Mouse (Mus musculus) cortical plate, adult 2 months (tissue): ENCODE measurements around the gene Gap43. TPM values are rescaled to one million over a fixed set of nuclear protein-coding genes. Genes with fewer than 3 reads are reported as not detected.
"Not testable (repeated sequence)": the region's sequence is repeated elsewhere in the genome, so short reads cannot be mapped to it uniquely, and the experiment has no call there.

ENCODE experiments used
- H3K27ac ChIP-seq: fragments of 200-500 bp; 2 replicates; pipeline ENCODE4 v1.5.1; 2012; ENCODE audit warnings: low read length, control low read depth, inconsistent platforms; ENCODE audit not compliant: insufficient read depth
- H3K4me1 ChIP-seq: fragments of 200-500 bp; 2 replicates; pipeline ENCODE4 v1.6.1; 2011; ENCODE audit warnings: low read length; ENCODE audit not compliant: control insufficient read depth, insufficient read depth
- H3K4me3 ChIP-seq: fragments of 200-500 bp; 2 replicates; pipeline ENCODE4 v1.5.1; 2011; ENCODE audit warnings: mild to moderate bottlenecking, low read length, control low read depth; ENCODE audit not compliant: insufficient read depth
- CTCF ChIP-seq: fragments of 200-500 bp; IDR thresholded peaks from 2 replicates; pipeline ENCODE4 v1.5.1; 2011; ENCODE audit warnings: mild to moderate bottlenecking, control low read depth, low read length; ENCODE audit not compliant: insufficient read depth; ENCODE audit errors: extremely low read depth
- POLR2A ChIP-seq: fragments of 200-500 bp; IDR thresholded peaks from 2 replicates; pipeline ENCODE4 v1.6.1; 2011; ENCODE audit warnings: mild to moderate bottlenecking, low read length, control low read depth; ENCODE audit not compliant: insufficient read depth; ENCODE audit errors: extremely low read depth
- polyA plus RNA-seq: library from polyadenylated mRNA; depleted of rRNA; stranded (reverse); fragments of >200 nt; gene quantifications from 2 replicates; pipeline ENCODE4 v1.2.3, GENCODE M21; 2012

Gene Gap43
- polyA plus RNA-seq, 1 experiment = 317 TPM

GRCm38 (mm10) chr16:42271213-42271612 lies 69.2 kb downstream of the Gap43 start:
- no peak overlapping the region for H3K4me3 ChIP-seq
- no peak overlapping the region for H3K27ac ChIP-seq
- TF ChIP-seq POLR2A = no peak
- TF ChIP-seq CTCF = no peak
- no peaks in the 10 kb centered on the region; the same call in 1 of the 2 replicates for H3K4me1 ChIP-seq

GRCm38 (mm10) chr16:42269587-42269967 lies 70.9 kb downstream of the Gap43 start:
- no peak overlapping the region for H3K4me3 ChIP-seq
- TF ChIP-seq CTCF (no peak), POLR2A (no peak)
- no peak overlapping the region for H3K27ac ChIP-seq
- no peaks in the 10 kb centered on the region; the same call in 1 of the 2 replicates for H3K4me1 ChIP-seq

DNA sequence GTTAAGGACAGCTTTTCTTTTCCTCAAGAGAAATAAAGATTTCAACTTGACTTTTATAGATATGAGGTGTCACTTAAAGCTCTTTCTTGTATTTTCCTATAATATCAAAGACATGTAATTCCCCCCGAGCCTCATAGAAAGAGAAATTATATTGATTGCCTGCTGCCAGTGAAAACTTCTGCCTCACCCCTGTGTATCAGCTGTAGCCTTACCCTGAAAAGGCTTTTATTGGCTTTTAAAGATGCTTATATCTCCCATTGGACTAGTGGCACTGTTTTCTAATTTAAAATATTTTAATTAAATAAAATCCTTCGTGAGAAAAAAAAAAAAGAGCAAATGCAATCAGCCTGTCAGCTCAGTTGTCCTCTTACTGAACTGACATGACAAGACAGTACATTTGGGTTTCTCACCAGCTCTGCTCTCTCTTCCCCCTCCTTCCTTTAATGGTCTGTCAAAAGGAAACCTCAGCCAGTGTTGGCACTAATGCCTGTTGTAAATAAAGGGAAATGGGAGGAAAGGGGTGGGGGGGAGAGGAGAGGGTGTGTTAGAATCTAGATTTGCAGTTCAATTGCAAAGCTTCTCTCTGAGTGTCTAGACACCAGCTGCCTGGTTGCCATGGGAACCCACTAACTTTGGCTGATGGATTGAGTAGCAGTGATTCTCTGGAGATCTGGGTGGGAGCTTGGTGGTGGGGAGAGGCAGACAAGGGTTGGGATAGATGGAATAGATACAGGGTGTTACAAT lies 71.4 kb downstream of the Gap43 start:
- TF ChIP-seq POLR2A (no peak), CTCF (no peak)
- H3K4me1 ChIP-seq = no peaks in the 10 kb centered on the region; the same call in 1 of the 2 replicates
- no peak overlapping the region for H3K27ac ChIP-seq
- H3K4me3 ChIP-seq = no peak overlapping the region

- Histone ChIP-seq H3K27ac (no peak overlapping the region), H3K4me3 (no peak overlapping the region), H3K4me1 (no peaks in the 10 kb centered on the region)
- TF ChIP-seq CTCF = no peak
- TF ChIP-seq POLR2A = no peak
Measured at GRCm38 (mm10) chr16:42265185-42265584, 75.3 kb downstream of the Gap43 start.

GRCm38 (mm10) chr16:42262935-42263542 lies 77.4 kb downstream of the Gap43 start:
- H3K4me1 ChIP-seq = no peaks in the 10 kb centered on the region
- H3K27ac ChIP-seq = no peak overlapping the region
- TF ChIP-seq POLR2A = no peak
- no peak for TF ChIP-seq CTCF
- no peak overlapping the region for H3K4me3 ChIP-seq

GRCm38 (mm10) chr16:42255693-42256092 lies 84.8 kb downstream of the Gap43 start:
- H3K4me3 ChIP-seq = peak overlapping the region; percentile 5
- H3K27ac ChIP-seq = no peak overlapping the region
- H3K4me1 ChIP-seq = no peaks in the 10 kb centered on the region; the same call in 1 of the 2 replicates
- no peak for TF ChIP-seq CTCF
- TF ChIP-seq POLR2A = no peak

DNA sequence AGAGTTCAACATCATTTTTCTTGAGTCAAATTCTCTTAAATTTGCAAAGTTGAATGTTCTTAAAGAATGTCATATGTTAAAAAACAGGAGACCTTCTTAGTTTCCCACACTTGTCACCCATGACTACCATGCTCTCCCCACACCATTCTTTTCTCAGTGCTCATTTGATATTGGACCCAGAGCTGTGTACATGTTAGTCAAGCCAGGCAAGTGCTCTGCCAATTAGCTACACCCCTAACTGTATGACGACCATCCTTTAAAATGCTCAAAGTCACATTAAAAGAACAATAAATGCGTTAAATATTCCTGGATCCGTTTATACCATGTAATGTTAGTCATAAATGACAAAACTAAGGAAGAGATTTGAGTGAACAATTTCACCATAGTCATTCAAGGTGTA lies 85.2 kb downstream of the Gap43 start:
- Histone ChIP-seq H3K27ac (no peak overlapping the region), H3K4me1 (no peaks in the 10 kb centered on the region; the same call in 1 of the 2 replicates), H3K4me3 (peak overlapping the region; percentile 5)
- TF ChIP-seq POLR2A (no peak), CTCF (no peak)

DNA sequence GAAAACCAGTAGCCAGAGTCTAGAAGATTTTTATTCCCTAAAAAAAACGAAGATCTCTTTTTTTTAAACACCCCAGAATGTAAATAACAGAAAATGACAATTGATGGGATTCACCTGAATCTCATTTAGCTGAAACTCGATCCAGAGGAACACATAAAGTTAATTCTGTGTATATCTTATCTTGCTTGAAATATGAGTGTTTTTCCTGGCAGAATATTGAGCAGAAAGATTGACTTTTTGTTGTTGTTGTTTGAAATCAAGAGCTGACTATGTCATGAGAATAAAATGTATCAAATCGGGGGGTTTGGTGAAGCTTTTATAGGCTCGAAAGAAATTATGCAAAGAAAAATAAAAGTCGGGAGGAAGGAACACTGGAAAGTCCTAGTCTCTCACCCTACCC lies 88.2 kb downstream of the Gap43 start:
- H3K27ac ChIP-seq = no peak overlapping the region
- H3K4me1 ChIP-seq = no peaks in the 10 kb centered on the region; the same call in 1 of the 2 replicates
- no peak overlapping the region for H3K4me3 ChIP-seq
- TF ChIP-seq POLR2A (no peak), CTCF (no peak)

- not testable (repeated sequence) for H3K27ac ChIP-seq, H3K4me3 ChIP-seq, H3K4me1 ChIP-seq
Measured at GRCm38 (mm10) chr16:42244121-42244520, 96.3 kb downstream of the Gap43 start.

DNA sequence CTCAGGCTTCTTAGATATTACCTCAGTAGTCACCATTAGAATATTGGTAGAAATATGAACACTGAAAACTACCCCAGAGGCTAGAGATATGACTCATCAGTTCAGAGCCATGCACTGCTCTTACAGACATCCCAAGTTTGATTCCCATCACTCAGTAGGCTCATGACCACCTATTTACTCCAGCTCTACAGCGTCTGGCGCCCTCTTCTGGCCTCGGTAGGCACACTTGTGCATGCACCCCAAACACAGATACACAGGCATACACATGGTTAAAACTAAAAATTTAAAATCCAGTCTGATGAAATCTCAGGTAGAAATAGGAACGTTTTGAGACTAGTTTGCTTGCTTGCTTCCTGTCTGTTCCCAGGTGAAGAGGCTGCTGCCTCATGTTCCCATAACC lies 109.1 kb downstream of the Gap43 start:
- TF ChIP-seq POLR2A (no peak), CTCF (no peak)
- H3K4me1 ChIP-seq = no peaks in the 10 kb centered on the region
- no peak overlapping the region for H3K27ac ChIP-seq
- no peak overlapping the region for H3K4me3 ChIP-seq
